Mouse (Mus musculus): ENCODE results near the gene Ip6k2. TPM values are rescaled to one million over a fixed set of nuclear protein-coding genes. Genes with fewer than 3 reads are reported as not detected.

The Ip6k2 gene
- polyA plus RNA-seq, 2 experiments = 119 to 265 TPM

GRCm38 (mm10) chr9:108792307-108792706, 8.7 kb downstream of the Ip6k2 start:
- TF ChIP-seq POLR2A (IDR thresholded peaks at IDR 0.05; ENCODE audit: borderline replicate concordance, extremely low read depth, insufficient read depth, insufficient read length) = no peak
- Histone ChIP-seq H3K27me3 (ENCODE audit: control insufficient read depth, insufficient read depth, low read length) (no peaks in the 10 kb centered on the region), H3K4me2 (replicated peaks; ENCODE audit: low read depth, low read length, severe bottlenecking) (no peak overlapping the region), H3K9ac (ENCODE audit: low read depth, low read length, severe bottlenecking) (no peak overlapping the region), H3K4me3 (replicated peaks; ENCODE audit: low read length) (no peak overlapping the region), H3K27ac (replicated peaks; ENCODE audit: low read depth, low read length) (no peak overlapping the region), H3K9me3 (ENCODE audit: control insufficient read depth, low read length) (no peaks in the 10 kb centered on the region), H3K4me1 (ENCODE audit: control insufficient read depth, insufficient read depth, low read length) (peaks cover 40% of the 10 kb centered on the region), H3K36me3 (ENCODE audit: control insufficient read depth, insufficient read depth, low read length) (peaks cover 17% of the 10 kb centered on the region)
- no peak for ATAC-seq (ENCODE audit: low FRiP score, low read depth)
- no peak for DNase-seq (ENCODE audit: low spot score)
- WGBS = 93% methylated on average over 1 of the region's 1 CpGs

- DNase-seq (ENCODE audit: low spot score) = no peak
- H3K4me2 ChIP-seq (replicated peaks; ENCODE audit: low read depth, low read length, severe bottlenecking) = no peak overlapping the region
- no peak for TF ChIP-seq POLR2A (IDR thresholded peaks at IDR 0.05; ENCODE audit: borderline replicate concordance, extremely low read depth, insufficient read depth, insufficient read length)
- 0 out of 2 replicates have a peak overlapping the region, but pooled peaks have one; percentile 28 for H3K9ac ChIP-seq (ENCODE audit: low read depth, low read length, severe bottlenecking)
- WGBS = 39% methylated on average over 3 of the region's 3 CpGs
- no peaks in the 10 kb centered on the region for H3K9me3 ChIP-seq (ENCODE audit: control insufficient read depth, low read length)
- 0 out of 2 replicates have a peak, but pooled peaks have one; percentile 32 for ATAC-seq (ENCODE audit: low FRiP score, low read depth)
- 0 out of 2 replicates have a peak overlapping the region, but pooled peaks have one; percentile 33 for H3K27ac ChIP-seq (replicated peaks; ENCODE audit: low read depth, low read length)
- peaks cover 21% of the 10 kb centered on the region for H3K36me3 ChIP-seq (ENCODE audit: control insufficient read depth, insufficient read depth, low read length)
- H3K27me3 ChIP-seq (ENCODE audit: control insufficient read depth, insufficient read depth, low read length) = no peaks in the 10 kb centered on the region
- peaks cover 39% of the 10 kb centered on the region for H3K4me1 ChIP-seq (ENCODE audit: control insufficient read depth, insufficient read depth, low read length)
- no peak overlapping the region for H3K4me3 ChIP-seq (replicated peaks; ENCODE audit: low read length)
Observed at GRCm38 (mm10) chr9:108792730-108793129, 9.1 kb downstream of the Ip6k2 start.

GRCm38 (mm10) chr9:108795281-108795680, 11.7 kb downstream of the Ip6k2 start:
- H3K4me1 ChIP-seq (ENCODE audit: control insufficient read depth, insufficient read depth, low read length) = peaks cover 31% of the 10 kb centered on the region
- 61% methylated on average over 2 of the region's 2 CpGs for WGBS
- peaks cover 46% of the 10 kb centered on the region for H3K36me3 ChIP-seq (ENCODE audit: control insufficient read depth, insufficient read depth, low read length)
- ATAC-seq (ENCODE audit: low FRiP score, low read depth) (no peak), DNase-seq (ENCODE audit: low spot score) (no peak)
- H3K27me3 ChIP-seq (ENCODE audit: control insufficient read depth, insufficient read depth, low read length) = no peaks in the 10 kb centered on the region
- no peaks in the 10 kb centered on the region for H3K9me3 ChIP-seq (ENCODE audit: control insufficient read depth, low read length)
- TF ChIP-seq POLR2A (IDR thresholded peaks at IDR 0.05; ENCODE audit: borderline replicate concordance, extremely low read depth, insufficient read depth, insufficient read length) = no peak
- H3K4me2 ChIP-seq (replicated peaks; ENCODE audit: low read depth, low read length, severe bottlenecking) = no peak overlapping the region
- H3K9ac ChIP-seq (ENCODE audit: low read depth, low read length, severe bottlenecking) = no peak overlapping the region
- H3K27ac ChIP-seq (replicated peaks; ENCODE audit: low read depth, low read length) = no peak overlapping the region
- no peak overlapping the region for H3K4me3 ChIP-seq (replicated peaks; ENCODE audit: low read length)

- TF ChIP-seq POLR2A (IDR thresholded peaks at IDR 0.05; ENCODE audit: borderline replicate concordance, extremely low read depth, insufficient read depth, insufficient read length) = no peak
- H3K36me3 ChIP-seq (ENCODE audit: control insufficient read depth, insufficient read depth, low read length) = peaks cover 47% of the 10 kb centered on the region
- 49% methylated on average over 11 of the region's 11 CpGs for WGBS
- no peak overlapping the region for H3K4me3 ChIP-seq (replicated peaks; ENCODE audit: low read length)
- H3K9ac ChIP-seq (ENCODE audit: low read depth, low read length, severe bottlenecking) = no peak overlapping the region
- no peak overlapping the region for H3K4me2 ChIP-seq (replicated peaks; ENCODE audit: low read depth, low read length, severe bottlenecking)
- no peaks in the 10 kb centered on the region for H3K9me3 ChIP-seq (ENCODE audit: control insufficient read depth, low read length)
- no peaks in the 10 kb centered on the region for H3K27me3 ChIP-seq (ENCODE audit: control insufficient read depth, insufficient read depth, low read length)
- H3K4me1 ChIP-seq (ENCODE audit: control insufficient read depth, insufficient read depth, low read length) = peaks cover 31% of the 10 kb centered on the region
- ATAC-seq (ENCODE audit: low FRiP score, low read depth) (no peak), DNase-seq (ENCODE audit: low spot score) (no peak)
- H3K27ac ChIP-seq (replicated peaks; ENCODE audit: low read depth, low read length) = no peak overlapping the region
Observed at GRCm38 (mm10) chr9:108795762-108796161, 12.2 kb downstream of the Ip6k2 start.

GRCm38 (mm10) chr9:108796351-108796981, 12.9 kb downstream of the Ip6k2 start:
- no peaks in the 10 kb centered on the region for H3K9me3 ChIP-seq (ENCODE audit: control insufficient read depth, low read length)
- H3K9ac ChIP-seq (ENCODE audit: low read depth, low read length, severe bottlenecking) = no peak overlapping the region
- no peak overlapping the region for H3K27ac ChIP-seq (replicated peaks; ENCODE audit: low read depth, low read length)
- H3K4me1 ChIP-seq (ENCODE audit: control insufficient read depth, insufficient read depth, low read length) = peaks cover 27% of the 10 kb centered on the region
- WGBS = 84% methylated on average over 4 of the region's 4 CpGs
- H3K27me3 ChIP-seq (ENCODE audit: control insufficient read depth, insufficient read depth, low read length) = no peaks in the 10 kb centered on the region
- no peak overlapping the region for H3K4me3 ChIP-seq (replicated peaks; ENCODE audit: low read length)
- no peak overlapping the region for H3K4me2 ChIP-seq (replicated peaks; ENCODE audit: low read depth, low read length, severe bottlenecking)
- H3K36me3 ChIP-seq (ENCODE audit: control insufficient read depth, insufficient read depth, low read length) = peaks cover 53% of the 10 kb centered on the region
- no peak for TF ChIP-seq POLR2A (IDR thresholded peaks at IDR 0.05; ENCODE audit: borderline replicate concordance, extremely low read depth, insufficient read depth, insufficient read length)
- DNase-seq (ENCODE audit: low spot score) (no peak), ATAC-seq (ENCODE audit: low FRiP score, low read depth) (no peak)
